Mouse (Mus musculus) lung, postnatal 0 days (tissue): ENCODE data around the gene Tpcn1. TPM values are rescaled to one million over a fixed set of nuclear protein-coding genes. Genes with fewer than 3 reads are reported as not detected.

ENCODE experiments used
- ATAC-seq: fragments of 200-750 bp; cut with Nextera tagmentation; 2 replicates; pipeline ENCODE4 v1.8.0; 2017; ENCODE audit warnings: moderate library complexity
- DNase-seq: peaks from one replicate; pipeline ENCODE4 v3.0.0-alpha.2; 2016; ENCODE audit warnings: low spot score
- H3K27ac ChIP-seq: fragments of 300-500 bp; sonication (generic); 2 replicates; pipeline ENCODE4 v1.5.1; 2014; ENCODE audit warnings: antibody characterized with exemption, mild to moderate bottlenecking, low read length, mixed read lengths
- H3K27me3 ChIP-seq: fragments of 300-500 bp; sonication (generic); replicated peaks from 2 replicates; pipeline ENCODE4 v1.6.1; 2014; ENCODE audit warnings: low read length, mixed read lengths; ENCODE audit not compliant: insufficient read depth
- H3K36me3 ChIP-seq: fragments of 300-500 bp; sonication (generic); 2 replicates; pipeline ENCODE4 v1.6.1; 2014; ENCODE audit warnings: low read length, mixed read lengths; ENCODE audit not compliant: insufficient read depth
- H3K4me1 ChIP-seq: fragments of 300-500 bp; sonication (generic); 2 replicates; pipeline ENCODE4 v1.6.1; 2014; ENCODE audit warnings: antibody characterized with exemption, low read depth, low read length, mixed read lengths; ENCODE audit not compliant: insufficient read depth
- H3K4me2 ChIP-seq: fragments of 300-500 bp; sonication (generic); replicated peaks from 2 replicates; pipeline ENCODE4 v1.6.1; 2014; ENCODE audit warnings: low read depth, mild to moderate bottlenecking, low read length, moderate library complexity, mixed read lengths
- H3K4me3 ChIP-seq: fragments of 300-500 bp; sonication (generic); 2 replicates; pipeline ENCODE4 v1.5.1; 2014; ENCODE audit warnings: low read depth, low read length
- H3K9ac ChIP-seq: fragments of 300-500 bp; sonication (generic); replicated peaks from 2 replicates; pipeline ENCODE4 v1.6.1; 2014; ENCODE audit warnings: low read depth, mild to moderate bottlenecking
- H3K9me3 ChIP-seq: fragments of 300-500 bp; sonication (generic); 2 replicates; pipeline ENCODE4 v1.6.1; 2016; ENCODE audit warnings: low read length, mixed read lengths
- CTCF ChIP-seq: IDR thresholded peaks from 2 replicates; pipeline ENCODE4 v1.5.1; 2016; ENCODE audit warnings: antibody characterized with exemption, mild to moderate bottlenecking
- EP300 ChIP-seq: IDR thresholded peaks from 2 replicates; pipeline ENCODE4 v1.6.1; 2016; ENCODE audit warnings: antibody characterized with exemption, mild to moderate bottlenecking, control low read depth
- WGBS: fragments of 180-500 bp; shearing (Covaris S2); extraction: QIAGEN DNeasy Blood & Tissue Kit; methylation state at CpG from one replicate; pipeline ENCODE4 v1.1.7; 2014; 5-methylcytosine and 5-hydroxymethylcytosine counted together
- polyA plus RNA-seq: library from polyadenylated mRNA; unstranded; fragments of >200 nt; fragmentation: Nextera tagmentation; extraction: Ambion mirVana; gene quantifications from 2 replicates; pipeline ENCODE4 v1.2.1, GENCODE M21; 2015

The Tpcn1 gene
- polyA plus RNA-seq, 1 experiment from 2014 or later: 17.5 TPM

GRCm38 (mm10) chr5:120628624-120629023 is 40.2 kb upstream of the Tpcn1 start:
- H3K4me2 ChIP-seq: no peak overlapping the region

DNA sequence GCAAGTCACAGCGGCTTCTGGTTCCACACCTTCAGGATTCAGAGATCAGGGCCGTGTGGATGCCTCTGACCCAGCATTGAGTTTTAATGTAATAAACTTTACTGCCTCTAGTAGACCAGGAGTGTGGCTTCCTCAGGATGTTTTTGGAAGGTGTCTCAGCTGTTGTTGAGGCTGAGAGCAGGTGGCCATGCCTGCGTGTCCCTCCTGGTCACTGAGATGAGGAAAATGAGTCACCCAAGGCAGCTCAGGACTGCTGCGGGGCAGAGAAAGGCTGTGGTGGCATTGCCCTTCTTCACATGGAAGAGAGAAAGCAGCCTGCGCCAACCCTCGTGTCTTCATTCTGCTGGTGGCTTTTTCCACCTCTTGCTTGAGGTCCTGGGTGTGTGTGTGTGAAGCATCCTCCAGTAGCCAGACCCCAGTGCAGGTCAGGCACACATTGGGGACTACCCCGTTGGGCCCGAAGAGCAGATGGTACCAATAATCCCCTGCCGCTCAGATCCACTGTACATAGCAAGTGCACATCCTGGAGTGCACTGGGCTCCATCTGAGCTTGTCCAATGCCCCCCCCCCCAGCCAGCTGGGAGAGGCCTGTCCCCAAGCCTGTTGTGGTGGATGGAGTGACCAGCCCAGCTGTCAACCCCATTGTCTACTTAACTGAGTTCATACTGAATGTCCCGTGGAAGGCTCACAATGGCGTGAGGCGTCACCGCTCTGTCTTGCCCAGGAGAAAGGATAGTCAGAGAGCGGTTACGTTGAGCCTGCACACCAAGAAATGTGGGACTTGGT is 39.2 kb upstream of the Tpcn1 start:
- TF ChIP-seq CTCF (no peak), EP300 (no peak)
- 90% methylated on average over 15 of the region's 15 CpGs for WGBS
- Histone ChIP-seq H3K4me3 (no peak overlapping the region), H3K36me3 (peaks cover 29% of the 10 kb centered on the region), H3K4me2 (no peak overlapping the region), H3K4me1 (no peaks in the 10 kb centered on the region), H3K9me3 (no peaks in the 10 kb centered on the region), H3K27ac (no peak overlapping the region), H3K27me3 (no peaks in the 10 kb centered on the region), H3K9ac (no peak overlapping the region)
- ATAC-seq: no peak
- DNase-seq: no peak

More at GRCm38 (mm10) chr5:120628624-120629023, 40.2 kb upstream of the Tpcn1 start:
- Histone ChIP-seq H3K27me3 (no peaks in the 10 kb centered on the region), H3K27ac (no peak overlapping the region), H3K9ac (no peak overlapping the region), H3K4me1 (no peaks in the 10 kb centered on the region), H3K36me3 (peaks cover 20% of the 10 kb centered on the region), H3K4me3 (no peak overlapping the region), H3K9me3 (no peaks in the 10 kb centered on the region)
- TF ChIP-seq EP300 (no peak), CTCF (no peak; the same call in 1 of the 2 replicates)
- WGBS: 53% methylated on average over 7 of the region's 7 CpGs
- DNase-seq (no peak), ATAC-seq (no peak)

- Histone ChIP-seq H3K27me3 (no peaks in the 10 kb centered on the region), H3K36me3 (peaks cover 42% of the 10 kb centered on the region), H3K9ac (no peak overlapping the region), H3K9me3 (no peaks in the 10 kb centered on the region), H3K4me2 (no peak overlapping the region), H3K4me1 (no peaks in the 10 kb centered on the region), H3K27ac (no peak overlapping the region), H3K4me3 (no peak overlapping the region)
- peak; percentile 72 for ATAC-seq
- TF ChIP-seq EP300: no peak
- no peak for TF ChIP-seq CTCF
- 50% methylated on average over 15 of the region's 19 CpGs for WGBS
- peak; percentile 40 for DNase-seq
Measured at GRCm38 (mm10) chr5:120626399-120626798, 37.9 kb upstream of the Tpcn1 start.

DNA sequence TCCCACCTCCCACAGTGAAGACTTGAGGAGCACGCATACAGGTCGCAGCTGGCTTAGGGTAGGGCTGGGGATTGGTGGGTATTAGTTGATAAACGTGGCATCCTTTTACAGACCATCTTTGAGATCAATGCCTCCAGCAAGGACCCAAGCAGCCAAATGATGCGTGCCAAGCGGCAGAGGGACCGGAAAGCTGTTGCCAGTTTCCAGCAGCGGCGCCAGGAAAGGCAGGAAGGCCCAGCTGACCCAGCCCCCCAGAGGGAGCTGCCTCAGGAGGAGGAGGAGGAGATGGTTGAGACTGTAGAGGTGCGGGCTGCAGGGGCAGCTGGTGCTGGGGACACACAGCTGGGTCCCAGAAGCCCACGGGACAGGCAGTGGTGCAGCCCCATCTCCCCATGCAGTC is 36.0 kb upstream of the Tpcn1 start:
- Histone ChIP-seq H3K4me2 (no peak overlapping the region), H3K27ac (no peak overlapping the region), H3K4me1 (no peaks in the 10 kb centered on the region), H3K27me3 (no peaks in the 10 kb centered on the region), H3K36me3 (peaks cover 57% of the 10 kb centered on the region), H3K9me3 (no peaks in the 10 kb centered on the region), H3K9ac (no peak overlapping the region), H3K4me3 (no peak overlapping the region)
- WGBS: 91% methylated on average over 10 of the region's 10 CpGs
- no peak for DNase-seq
- TF ChIP-seq EP300 (no peak), CTCF (no peak)
- ATAC-seq: no peak

DNA sequence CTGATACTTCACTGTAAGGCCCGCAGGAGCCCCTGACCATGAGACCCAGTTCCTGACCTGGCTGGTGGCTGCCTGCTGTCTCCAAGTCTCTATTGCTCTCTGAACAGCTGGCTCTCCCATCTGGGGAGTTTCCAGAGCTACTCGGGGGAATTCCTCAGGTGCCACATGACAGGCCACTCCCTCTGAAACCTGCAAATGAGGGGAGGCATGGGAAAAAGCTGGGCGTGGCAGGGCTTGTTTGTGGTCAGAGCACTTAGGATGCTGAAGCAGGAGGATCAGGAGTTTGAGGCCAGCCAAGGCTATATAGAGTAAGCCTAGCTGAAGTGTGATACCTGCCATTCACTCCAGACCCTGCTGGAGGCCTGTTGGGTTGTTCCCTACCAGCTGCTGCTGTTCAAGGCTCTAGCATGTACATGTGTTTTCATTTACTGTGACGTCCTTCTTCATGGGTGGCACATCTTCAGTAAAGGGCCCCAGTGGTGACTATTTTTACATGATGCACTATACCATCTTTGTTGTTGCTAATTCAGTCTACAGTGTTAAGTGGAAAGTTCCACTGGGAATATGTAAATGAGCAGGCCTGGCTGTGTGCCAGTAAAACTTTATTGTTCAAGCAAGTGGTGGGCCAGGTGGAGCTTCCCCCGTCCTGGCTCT is 33.9 kb upstream of the Tpcn1 start:
- DNase-seq: no peak
- H3K27ac ChIP-seq: no peak overlapping the region
- 68% methylated on average over 5 of the region's 5 CpGs for WGBS

DNA sequence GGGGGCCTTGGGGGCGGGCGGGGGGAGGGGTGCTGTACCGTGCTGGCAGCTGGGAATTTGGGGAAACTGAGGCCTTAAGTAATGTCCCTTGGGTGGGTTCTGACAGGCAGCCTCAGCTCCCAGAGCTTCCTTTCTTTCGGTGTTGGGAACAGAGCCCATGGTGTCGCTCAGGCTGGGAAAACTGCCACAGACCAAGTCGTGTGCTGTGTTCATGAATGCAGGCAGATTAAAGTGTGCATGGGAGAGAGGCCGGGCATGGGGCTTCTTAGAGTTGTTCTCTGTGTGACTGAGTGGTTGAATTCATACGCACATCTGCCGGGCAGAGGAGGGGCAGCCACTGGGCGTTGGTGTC is 33.3 kb upstream of the Tpcn1 start:
- Histone ChIP-seq H3K4me3 (no peak overlapping the region), H3K27me3 (no peaks in the 10 kb centered on the region), H3K27ac (no peak overlapping the region), H3K36me3 (peaks cover 53% of the 10 kb centered on the region), H3K9ac (no peak overlapping the region), H3K9me3 (no peaks in the 10 kb centered on the region), H3K4me2 (no peak overlapping the region), H3K4me1 (no peaks in the 10 kb centered on the region)
- no peak for TF ChIP-seq CTCF
- TF ChIP-seq EP300: no peak
- WGBS: 91% methylated on average over 10 of the region's 10 CpGs
- DNase-seq: no peak
- ATAC-seq: no peak

More for the DNA sequence above, 33.9 kb upstream of the Tpcn1 start:
- H3K9ac ChIP-seq: no peak overlapping the region
- no peaks in the 10 kb centered on the region for H3K4me1 ChIP-seq
- no peak overlapping the region for H3K4me3 ChIP-seq
- H3K27me3 ChIP-seq: no peaks in the 10 kb centered on the region
- H3K9me3 ChIP-seq: no peaks in the 10 kb centered on the region
- no peak for TF ChIP-seq CTCF
- ATAC-seq: no peak
- no peak overlapping the region for H3K4me2 ChIP-seq
- H3K36me3 ChIP-seq: peaks cover 58% of the 10 kb centered on the region
